Mouse (Mus musculus) ES-E14 (cell line): Measurements from ENCODE around the gene Zfp217.

ENCODE experiments used
- HCFC1 ChIP-seq: IDR thresholded peaks from 2 replicates; pipeline ENCODE4 v1.6.1; 2012; ENCODE audit warnings: low read length, inconsistent platforms, borderline replicate concordance; ENCODE audit not compliant: insufficient read depth
- MAFK ChIP-seq: IDR thresholded peaks from 2 replicates; pipeline ENCODE4 v1.6.1; 2014; ENCODE audit warnings: mild to moderate bottlenecking, low read depth, low read length, inconsistent platforms; ENCODE audit not compliant: insufficient read depth
- ZC3H11A ChIP-seq: IDR thresholded peaks from 2 replicates; pipeline ENCODE4 v1.6.1; 2012; ENCODE audit warnings: low read depth, mild to moderate bottlenecking, inconsistent platforms, low read length, borderline replicate concordance
- ZNF384 ChIP-seq: IDR thresholded peaks from 2 replicates; pipeline ENCODE4 v1.6.1; 2012; ENCODE audit warnings: low read depth, low read length, inconsistent platforms

GRCm38 (mm10) chr2:170155089-170155740 lies 7.3 kb upstream of the Zfp217 start:
- TF ChIP-seq MAFK (no peak), HCFC1 (no peak), ZNF384 (no peak), ZC3H11A (no peak)
